Mouse (Mus musculus) bone marrow macrophage, adult 2 months (primary cell): ENCODE data around the gene Slc16a9. TPM values are rescaled to one million over a fixed set of nuclear protein-coding genes. Genes with fewer than 3 reads are reported as not detected.
"Not testable (repeated sequence)": the region's sequence is repeated elsewhere in the genome, so short reads cannot be mapped to it uniquely, and the experiment has no call there.

Source experiments
- H3K27ac ChIP-seq: 2 replicates; pipeline ENCODE4 v1.5.1; 2012; ENCODE audit warnings: low read depth, low read length; ENCODE audit not compliant: insufficient read depth
- H3K4me1 ChIP-seq: 2 replicates; pipeline ENCODE4 v1.6.1; 2012; ENCODE audit warnings: low read length; ENCODE audit not compliant: control insufficient read depth, insufficient read depth
- H3K4me3 ChIP-seq: 2 replicates; pipeline ENCODE4 v1.5.1; 2012; ENCODE audit warnings: mild to moderate bottlenecking, low read length, moderate library complexity; ENCODE audit not compliant: insufficient read depth
- CTCF ChIP-seq: IDR thresholded peaks from 2 replicates; pipeline ENCODE4 v1.5.1; 2012; ENCODE audit warnings: low read depth, mild to moderate bottlenecking, low read length, moderate library complexity
- POLR2A ChIP-seq: IDR thresholded peaks from 2 replicates; pipeline ENCODE4 v1.6.1; 2012; ENCODE audit warnings: mild to moderate bottlenecking, low read depth, low read length, borderline replicate concordance
- polyA plus RNA-seq: library from polyadenylated mRNA; stranded (reverse); fragments of >200 nt; gene quantifications from 2 replicates; pipeline ENCODE4 v1.2.4, GENCODE M21; 2012; ENCODE audit not compliant: missing spikeins, insufficient read depth, insufficient read length

Slc16a9 gene
- polyA plus RNA-seq, 1 experiment = 0.34 TPM

DNA sequence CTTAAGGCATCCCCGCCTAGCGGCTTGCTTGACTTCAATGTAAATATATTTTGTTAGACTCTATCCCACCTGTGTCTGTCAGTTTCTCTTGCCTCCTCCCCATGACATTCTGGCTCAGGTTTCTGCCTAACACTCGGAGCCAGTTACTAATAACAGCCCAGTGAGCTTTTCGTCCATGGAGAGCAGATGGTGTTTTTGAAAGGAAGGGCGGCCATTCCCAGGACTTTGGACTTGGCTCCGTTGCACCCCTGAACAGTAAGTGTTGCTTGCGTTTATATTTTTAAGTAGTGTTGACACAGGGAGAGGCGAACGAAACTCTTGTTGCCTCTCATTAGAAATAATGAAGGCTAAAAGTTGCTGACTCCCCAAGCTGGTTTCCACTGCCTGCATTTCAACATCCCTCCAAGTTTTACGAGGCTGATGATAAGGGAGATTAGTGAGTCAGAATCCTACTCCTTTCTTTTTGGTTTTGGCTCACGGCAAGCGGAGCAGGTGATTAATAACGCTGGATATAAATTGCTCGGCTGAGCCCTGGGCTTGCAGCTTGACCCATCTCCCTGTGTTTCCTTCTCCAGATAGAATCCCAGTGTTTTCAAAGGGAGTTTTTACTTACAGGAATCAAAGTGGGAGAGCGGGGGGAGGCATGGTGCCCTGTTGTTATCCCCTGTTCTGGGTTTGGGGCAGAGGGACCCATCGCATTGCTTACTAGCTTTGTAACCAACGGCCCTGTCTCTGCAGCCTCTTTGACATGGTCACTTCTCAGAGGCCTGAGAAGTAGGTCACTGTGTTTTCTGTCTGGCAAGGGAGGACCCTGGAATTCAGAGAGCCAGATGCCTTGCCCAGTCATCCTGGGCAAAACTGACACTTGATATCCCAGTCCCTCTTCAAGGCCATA, 40.1 kb upstream of the Slc16a9 start, which contains the start of gene Mrln:
Gene Mrln (plus strand): TSS at position 160 of the 895 bp plus-strand sequence.
- no peak for TF ChIP-seq CTCF
- no peak for TF ChIP-seq POLR2A
- H3K4me3 ChIP-seq = no peak within 1 kb of the TSS
- no peak within 1 kb of the TSS for H3K27ac ChIP-seq

DNA sequence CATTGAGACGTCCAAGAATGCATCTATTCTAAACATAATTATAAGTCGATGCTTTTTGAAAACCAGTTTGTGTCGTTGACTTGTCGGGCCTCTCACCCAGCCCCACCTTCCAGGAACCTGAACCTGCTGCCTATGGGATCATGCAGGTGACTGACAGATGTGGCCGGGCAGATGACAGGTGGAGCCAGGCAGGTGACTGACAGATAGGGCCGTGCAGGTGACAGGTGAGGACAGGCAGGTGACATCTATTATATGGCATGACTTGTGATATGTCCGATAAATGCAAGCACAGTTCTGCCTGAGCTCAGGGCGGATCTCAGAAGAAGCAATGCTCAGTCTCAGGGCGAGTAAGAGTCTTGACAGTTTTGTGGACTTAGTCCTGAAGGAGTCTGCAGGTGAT, 33.6 kb upstream of the Slc16a9 start:
- no peaks in the 10 kb centered on the region for H3K4me1 ChIP-seq
- H3K4me3 ChIP-seq = no peak overlapping the region
- TF ChIP-seq POLR2A = no peak
- no peak for TF ChIP-seq CTCF
- H3K27ac ChIP-seq = no peak overlapping the region

More for the DNA sequence above, 40.1 kb upstream of the Slc16a9 start, which contains the start of gene Mrln:
- peaks cover 17% of the 10 kb centered on the region for H3K4me1 ChIP-seq

DNA sequence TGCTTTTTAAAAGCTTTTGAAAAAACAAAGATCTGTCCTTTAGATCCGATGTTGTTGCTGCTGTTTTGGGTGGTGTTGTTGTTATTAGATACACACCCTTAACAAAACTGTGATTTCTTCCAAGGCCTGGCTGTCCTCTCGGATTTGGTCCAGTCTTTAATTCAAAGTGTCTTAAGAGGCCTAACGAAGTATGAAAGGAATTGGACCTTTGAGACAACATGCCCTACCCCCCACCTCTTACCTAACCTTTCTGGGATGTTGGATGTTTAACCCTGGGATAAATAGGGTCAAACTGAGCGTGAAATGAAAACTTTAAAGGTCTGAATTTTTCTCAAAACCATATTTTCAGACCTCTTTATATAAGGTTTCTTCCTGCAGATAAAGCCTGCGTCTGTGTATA, 23.9 kb upstream of the Slc16a9 start:
- H3K4me3 ChIP-seq = no peak overlapping the region
- TF ChIP-seq CTCF (no peak), POLR2A (no peak)
- H3K4me1 ChIP-seq = peaks cover 17% of the 10 kb centered on the region
- H3K27ac ChIP-seq = no peak overlapping the region

DNA sequence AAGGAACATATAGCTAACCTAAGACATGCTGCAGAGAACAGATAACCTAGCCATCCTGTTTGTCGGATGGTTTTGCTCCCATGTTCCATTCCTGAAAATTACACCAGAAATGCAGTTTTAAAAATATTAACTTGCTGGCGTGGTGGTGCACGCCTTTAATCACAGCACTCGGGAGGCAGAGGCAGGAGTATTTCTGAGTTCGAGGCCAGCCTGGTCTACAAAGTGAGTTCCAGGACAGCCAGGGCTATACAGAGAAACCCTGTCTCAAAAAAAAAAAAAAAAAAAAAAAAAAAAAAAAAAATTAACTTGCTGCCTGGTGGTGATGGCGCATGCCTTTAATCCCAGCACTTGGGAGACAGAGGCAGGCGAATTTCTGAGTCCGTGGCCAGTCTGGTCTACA, 22.7 kb upstream of the Slc16a9 start:
- H3K4me3 ChIP-seq, H3K27ac ChIP-seq: not testable (repeated sequence)

DNA sequence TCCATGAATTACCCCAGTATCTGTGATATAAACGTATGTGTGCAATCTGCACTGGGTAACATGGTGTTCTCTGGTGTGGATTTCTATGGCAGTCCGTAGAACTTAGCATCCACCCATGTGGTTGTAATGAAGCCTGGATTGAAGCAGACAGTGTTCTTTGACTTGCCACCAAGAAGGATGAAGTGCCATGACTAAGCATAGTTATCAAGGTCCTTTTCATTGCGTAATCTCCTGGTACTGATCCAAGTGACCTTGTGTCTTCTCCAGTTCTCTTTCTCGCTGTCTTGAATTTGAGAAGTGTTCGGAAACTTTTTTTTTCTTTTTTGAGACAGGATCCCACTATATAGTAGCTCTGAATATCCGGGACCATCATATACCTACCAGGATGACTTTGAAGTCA, 20.3 kb upstream of the Slc16a9 start:
- peaks cover 17% of the 10 kb centered on the region for H3K4me1 ChIP-seq
- H3K4me3 ChIP-seq = no peak overlapping the region
- no peak overlapping the region for H3K27ac ChIP-seq
- TF ChIP-seq POLR2A = no peak

More for the DNA sequence above, 22.7 kb upstream of the Slc16a9 start:
- H3K4me1 ChIP-seq = peaks cover 17% of the 10 kb centered on the region

DNA sequence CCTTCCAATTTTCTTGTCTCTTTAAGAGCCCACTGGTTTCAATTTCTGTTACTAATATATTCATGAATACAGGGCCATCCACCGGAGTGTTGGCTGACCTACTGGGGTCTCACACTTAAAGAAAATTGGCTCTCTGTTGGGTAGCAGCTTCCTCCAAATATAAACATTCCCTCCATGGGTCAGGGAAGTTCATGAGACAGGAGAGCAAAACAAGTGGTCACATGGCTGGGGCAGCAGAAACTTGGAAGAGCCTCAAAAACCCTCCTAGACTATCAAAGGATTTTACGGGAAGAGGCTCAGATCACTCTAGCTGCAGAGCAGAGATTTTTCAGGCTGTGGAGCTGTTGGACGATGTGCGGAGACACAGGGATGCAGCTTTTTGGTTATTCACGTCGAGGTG, 19.1 kb upstream of the Slc16a9 start:
- no peak for TF ChIP-seq POLR2A
- no peak for TF ChIP-seq CTCF
- H3K27ac ChIP-seq = no peak overlapping the region
- no peak overlapping the region for H3K4me3 ChIP-seq
- H3K4me1 ChIP-seq = peaks cover 17% of the 10 kb centered on the region

DNA sequence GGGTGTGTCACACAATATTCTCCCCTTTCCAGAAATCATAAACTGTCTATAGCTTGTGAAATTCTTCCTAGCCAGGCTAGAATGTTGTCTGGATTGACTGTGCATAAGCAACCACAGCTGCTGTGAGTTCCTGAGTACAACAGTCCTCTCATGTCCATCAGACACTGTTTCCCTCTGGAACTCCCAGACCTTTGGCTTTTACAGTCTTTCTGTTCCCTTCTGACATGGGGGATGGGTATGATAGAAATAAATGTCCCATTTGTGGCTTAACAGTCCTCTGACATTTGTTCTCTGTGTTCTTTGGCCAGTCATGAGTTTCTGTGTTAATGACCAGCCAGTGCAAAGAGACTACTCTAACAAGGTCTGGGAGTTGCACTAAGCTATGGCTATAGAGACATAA, 18.3 kb upstream of the Slc16a9 start:
- no peak overlapping the region for H3K4me3 ChIP-seq
- TF ChIP-seq CTCF = no peak

DNA sequence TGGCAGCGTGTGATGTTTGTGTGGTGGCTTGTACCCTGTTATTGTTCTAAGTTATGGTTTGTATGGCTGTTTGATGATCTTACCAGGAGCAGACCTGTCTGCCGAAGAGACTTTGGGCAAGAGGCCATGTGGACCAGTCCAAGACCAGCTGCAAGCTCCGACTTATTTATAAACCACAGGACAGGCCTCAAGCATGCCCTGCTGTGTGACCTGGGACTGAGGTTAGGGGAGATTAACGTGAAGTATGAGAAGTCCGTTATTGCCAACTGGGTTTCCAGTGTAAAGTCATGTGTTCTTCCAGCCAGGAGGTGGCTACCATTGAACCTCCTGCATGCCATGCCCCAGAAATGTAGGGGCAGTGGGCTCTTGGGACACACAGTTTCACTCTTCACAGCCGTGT, 14.5 kb upstream of the Slc16a9 start:
- TF ChIP-seq POLR2A (no peak), CTCF (no peak)
- H3K4me1 ChIP-seq = no peaks in the 10 kb centered on the region; the same call in 1 of the 2 replicates
- H3K27ac ChIP-seq = no peak overlapping the region
- H3K4me3 ChIP-seq = no peak overlapping the region

More for the DNA sequence above, 18.3 kb upstream of the Slc16a9 start:
- Histone ChIP-seq H3K4me1 (peaks cover 17% of the 10 kb centered on the region), H3K27ac (no peak overlapping the region)

DNA sequence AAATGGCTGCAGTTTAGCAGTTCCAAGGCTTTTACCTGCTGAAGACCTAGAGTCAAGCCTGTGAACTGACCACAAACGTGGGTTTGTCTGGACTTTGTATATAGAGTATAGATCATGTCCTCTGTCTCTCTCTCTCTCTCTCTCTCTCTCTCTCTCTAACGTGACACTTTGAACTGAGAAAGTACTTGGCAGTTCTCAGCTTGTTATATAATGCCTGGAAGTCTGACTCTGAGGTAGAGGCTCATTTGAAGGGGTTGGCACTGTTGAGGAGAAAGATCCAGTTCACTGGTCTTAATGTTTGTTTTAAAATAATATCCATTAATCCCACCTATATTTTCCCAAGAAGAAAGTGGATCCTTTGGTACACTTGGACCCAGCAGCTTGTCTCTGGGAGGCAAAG, 7.0 kb upstream of the Slc16a9 start:
- no peak for TF ChIP-seq POLR2A
- no peak for TF ChIP-seq CTCF
- Histone ChIP-seq H3K4me1 (peaks cover 5% of the 10 kb centered on the region), H3K4me3 (no peak overlapping the region), H3K27ac (no peak overlapping the region)

DNA sequence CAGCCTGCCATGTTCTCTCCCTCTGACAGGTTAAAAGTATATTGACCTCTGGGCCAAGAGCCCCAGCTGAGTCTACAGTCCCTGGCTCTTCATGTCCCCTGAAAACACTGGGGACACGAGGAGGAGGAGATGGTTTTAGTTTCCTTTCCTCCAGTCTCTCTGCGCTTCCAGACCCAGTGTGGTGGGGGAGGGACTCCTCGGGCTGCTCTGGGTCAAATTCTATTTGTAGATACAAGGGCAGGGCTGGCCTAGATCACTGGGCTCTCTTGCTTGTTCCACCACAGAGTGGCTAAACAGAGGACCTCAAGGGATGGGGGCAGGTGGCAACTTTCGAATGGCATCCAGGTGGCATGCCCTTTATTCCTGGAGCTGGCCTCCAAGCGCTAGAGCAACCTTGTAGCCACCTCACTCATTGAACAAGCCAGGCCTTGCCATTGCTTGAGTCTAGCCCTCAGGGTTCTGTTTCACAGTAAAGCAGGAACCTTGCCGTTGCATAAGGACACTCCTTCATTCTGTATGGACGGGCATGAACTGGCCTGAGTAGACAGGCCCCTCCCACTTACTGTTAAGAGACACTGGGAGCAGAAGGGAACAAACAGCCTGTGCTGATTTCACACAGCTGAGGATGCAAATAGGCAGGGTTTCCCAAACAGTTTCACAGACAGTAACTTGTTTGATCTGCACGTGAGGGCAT, 2.0 kb upstream of the Slc16a9 start:
- TF ChIP-seq CTCF (no peak), POLR2A (no peak)
- Histone ChIP-seq H3K27ac (no peak overlapping the region), H3K4me1 (peaks cover 16% of the 10 kb centered on the region), H3K4me3 (no peak overlapping the region)
